Mouse (Mus musculus) left cerebral cortex, adult 18-20 months (tissue): ENCODE measurements at regions not wholly inside any gene's neighbourhood (a gene's known extent, or its start where the extent isn't known, plus 50 kb on each side); places are given as distances from the start of the nearest gene placed in this dataset.

Experiments
- DNase-seq, 2 experiments: peaks; one replicate each; pipeline ENCODE4 v3.0.0; 2021 to 2022; ENCODE audit warnings: low spot score in 2 of 2, mixed read lengths in 1 of 2
- microRNA-seq, 2 experiments: library from miRNA; unstranded; fragments of <30 nt; microRNA quantifications; one replicate each; pipeline ENCODE4 v1.2.0; 2021

DNA sequence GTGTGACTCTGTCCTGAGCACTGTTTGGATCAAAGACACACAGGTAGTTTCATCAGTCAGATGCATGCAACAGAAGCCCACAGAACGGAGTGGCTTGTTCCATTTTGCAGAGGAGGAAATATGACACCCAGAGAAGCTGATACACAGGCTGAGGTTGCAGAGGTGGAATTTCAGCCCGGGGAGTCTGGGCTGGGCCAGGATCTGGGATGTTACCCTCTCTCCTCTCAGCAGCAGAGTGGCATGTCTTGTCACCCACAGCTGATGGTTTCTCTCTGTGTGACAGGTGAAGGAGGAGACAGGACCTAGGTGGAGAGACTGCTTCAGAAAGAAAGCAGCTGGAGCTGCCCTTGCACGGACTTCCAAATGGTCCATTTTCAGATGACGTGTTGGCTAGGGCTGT lies 105.1 kb upstream of the Sdk1 start:
- no peak for DNase-seq

DNA sequence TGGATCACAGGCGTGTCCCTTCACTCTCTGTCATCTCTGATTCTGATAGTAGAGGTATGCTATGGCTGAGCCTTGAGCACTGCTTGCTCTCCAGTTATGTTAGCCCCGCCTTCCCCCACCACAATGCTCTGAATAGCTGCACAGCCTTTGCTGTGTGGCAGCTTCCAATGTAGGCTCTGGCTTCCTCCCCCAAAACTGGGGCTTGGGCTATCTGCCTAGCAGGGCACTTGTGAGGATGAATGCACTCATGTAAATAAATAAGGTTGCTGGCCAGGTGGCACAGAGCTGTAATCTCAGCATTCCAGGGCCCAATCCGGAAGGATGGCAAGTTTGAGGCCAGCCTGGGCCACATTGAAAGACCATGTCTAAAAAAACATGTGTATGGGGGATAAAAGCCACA lies 103.6 kb upstream of the Sdk1 start:
- no peak for DNase-seq

DNA sequence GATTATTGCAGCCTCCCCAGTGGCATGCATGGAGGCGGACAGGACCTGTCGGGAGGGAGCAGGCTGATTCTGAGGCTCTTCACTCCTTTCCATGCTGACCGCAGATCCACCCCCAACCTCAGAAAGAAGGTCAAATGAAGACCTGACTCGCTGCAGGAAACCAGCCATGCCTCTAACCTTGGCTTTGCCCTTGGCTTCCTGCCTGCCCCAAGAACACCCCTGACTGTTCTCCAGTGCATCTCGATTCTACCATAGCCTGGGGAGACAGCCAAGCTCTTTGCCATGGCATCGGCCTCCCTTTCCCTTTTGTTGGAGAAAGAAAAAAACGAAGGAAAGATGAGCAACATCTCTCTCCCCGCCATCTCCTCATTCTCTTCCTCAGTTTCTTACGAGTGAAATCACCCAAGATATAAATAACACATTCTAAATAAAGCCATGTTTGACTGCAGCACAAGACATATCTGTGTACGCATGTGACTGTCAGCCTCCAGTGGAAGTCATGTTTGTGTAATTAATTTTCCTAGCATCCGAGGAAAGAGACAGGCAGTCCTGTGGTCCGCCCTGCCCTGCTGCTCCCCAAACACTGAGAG lies 102.4 kb upstream of the Sdk1 start:
- no peak for DNase-seq

DNA sequence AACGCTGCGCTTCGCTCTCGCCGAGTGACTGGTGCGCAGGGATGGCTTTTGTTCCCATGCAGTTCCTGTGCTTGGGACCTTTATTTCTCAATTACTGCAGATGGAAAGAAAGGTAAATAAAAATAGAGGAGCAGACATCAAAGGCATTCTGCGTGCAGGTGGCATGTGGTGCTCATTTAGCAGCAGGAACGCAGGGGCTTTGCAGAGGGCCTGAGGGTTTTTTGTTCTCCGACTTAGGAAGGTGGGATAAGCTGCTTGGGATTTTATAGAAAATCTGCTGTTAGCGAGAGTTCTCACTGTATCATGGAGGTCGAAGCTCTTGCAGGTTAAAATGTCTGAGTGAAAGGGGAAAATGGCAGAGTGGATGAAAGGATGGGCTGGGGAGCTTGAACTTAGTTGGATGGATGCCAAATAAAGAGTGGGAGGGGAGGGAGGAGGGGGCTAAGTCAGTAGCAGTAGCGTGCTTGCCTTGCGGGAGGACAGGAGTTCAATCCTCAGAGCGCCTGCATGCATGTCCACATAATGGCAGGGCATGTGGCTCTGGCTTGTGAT lies 101.9 kb upstream of the Sdk1 start:
- DNase-seq = no peak

DNA sequence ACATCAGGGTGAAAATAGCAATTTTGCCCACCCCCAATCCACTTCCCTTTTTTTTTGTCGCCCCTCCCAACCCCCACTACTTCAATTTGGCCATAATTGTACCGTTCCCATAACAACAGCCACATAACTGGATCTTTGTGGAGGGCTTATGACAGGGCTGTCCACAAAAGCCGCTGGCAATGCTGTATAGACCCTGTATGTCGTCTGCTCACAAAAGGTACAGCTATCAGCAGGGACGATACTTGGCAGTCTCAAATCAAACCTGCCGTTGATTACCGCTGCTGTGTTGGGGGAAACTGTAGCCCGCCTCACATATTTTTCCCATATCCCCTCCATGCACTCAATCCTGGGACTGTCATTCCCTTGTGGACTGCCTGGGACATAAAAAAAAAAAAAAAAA lies 80.9 kb upstream of the Sdk1 start:
- DNase-seq = no peak

DNA sequence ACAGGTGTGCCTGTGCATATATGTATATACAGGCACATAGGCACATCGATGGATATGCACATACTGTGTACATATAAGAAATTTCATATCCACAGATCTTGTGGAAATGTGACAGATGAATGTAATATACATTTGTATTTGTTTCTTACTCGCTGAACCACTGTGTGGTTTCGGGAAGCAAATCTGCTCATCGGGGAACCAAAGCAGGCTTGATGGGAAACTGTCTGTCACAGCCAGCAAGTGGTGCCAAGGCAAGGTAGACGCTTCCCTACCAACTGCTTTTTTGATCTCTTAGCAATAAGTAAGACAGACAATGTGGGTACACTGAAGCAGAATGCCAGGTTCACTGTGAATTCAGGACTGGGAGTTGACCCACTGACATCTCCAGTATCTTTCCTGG lies 80.3 kb upstream of the Sdk1 start:
- DNase-seq = no peak

DNA sequence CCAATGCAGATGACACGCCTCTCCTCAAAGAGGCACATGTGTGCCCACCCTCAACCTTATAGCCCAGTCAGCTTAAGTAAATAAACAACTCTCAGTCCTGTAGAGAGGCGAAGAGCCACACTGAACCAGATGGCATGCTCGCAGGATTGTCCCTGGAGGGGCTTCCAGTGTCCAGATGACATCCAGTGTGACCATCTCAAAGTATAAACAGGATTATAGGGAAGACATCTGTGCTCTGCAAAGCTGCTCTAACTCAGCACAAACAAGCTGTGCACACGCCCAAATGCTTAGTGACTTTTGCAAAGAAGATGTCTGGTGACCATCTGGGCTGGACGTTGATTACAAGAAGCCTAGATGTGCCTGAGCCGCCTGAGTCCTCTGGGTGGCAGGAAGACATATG lies 58.8 kb upstream of the Sdk1 start:
- no peak for DNase-seq

DNA sequence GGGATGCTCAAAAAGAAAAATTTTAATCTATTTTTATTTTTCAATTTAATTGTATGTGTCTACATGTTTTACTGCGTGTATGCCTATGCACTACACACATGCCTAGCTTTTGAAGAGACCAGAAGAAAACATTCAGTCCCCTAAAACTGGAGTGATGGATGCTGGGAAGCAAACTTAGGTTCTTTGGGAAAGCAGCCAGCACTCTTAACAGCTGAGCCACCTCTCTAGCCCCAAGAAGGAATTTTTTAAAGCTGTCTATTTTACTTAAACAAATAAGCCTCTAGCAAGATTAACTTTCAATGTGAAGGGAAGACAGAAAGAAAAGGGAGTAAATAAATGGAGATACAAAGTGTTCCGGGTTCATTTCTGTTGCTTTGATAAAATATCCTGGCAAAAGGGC lies 52.3 kb upstream of the Sdk1 start:
- DNase-seq = no peak

Small RNA genes in the stretch of these regions (microRNA-seq; reads per million reads assigned to microRNA genes)
- gene Gm26113 = 0 reads per million in 2 experiments
